Mouse (Mus musculus) embryonic fibroblast, embryonic 13.5 days (primary cell): ENCODE measurements around the gene Nfix.

Experiments used
- CTCF ChIP-seq: IDR thresholded peaks from 2 replicates; pipeline ENCODE4 v1.5.1; 2011; ENCODE audit warnings: mild to moderate bottlenecking, control low read depth, low read length, moderate library complexity, borderline replicate concordance; ENCODE audit not compliant: insufficient read depth
- POLR2A ChIP-seq: IDR thresholded peaks from 2 replicates; pipeline ENCODE4 v1.6.1; 2011; ENCODE audit warnings: low read depth, mild to moderate bottlenecking, control low read depth, low read length, moderate library complexity

- TF ChIP-seq POLR2A (no peak), CTCF (no peak)
Observed at GRCm38 (mm10) chr8:84799136-84799931, 810 bp downstream of the Nfix start.
